Mouse (Mus musculus) ovary, postnatal 10 days (tissue): ENCODE data around the gene Sdcbp2.
A peak's percentile ranks its signal among the peaks of the same experiment; 100 is the strongest.

Experiments
- DNase-seq: peaks from one replicate; pipeline ENCODE4 v3.0.0; 2022; ENCODE audit warnings: low spot score

Gene Sdcbp2

GRCm38 (mm10) chr2:151571873-151572700 lies at the start of gene Sdcbp2:
Sdcbp2 (plus strand) TSS chr2:151572622.
- no peak for DNase-seq

GRCm38 (mm10) chr2:151524324-151525041 lies 47.9 kb upstream of the Sdcbp2 start:
- no peak for DNase-seq

DNA sequence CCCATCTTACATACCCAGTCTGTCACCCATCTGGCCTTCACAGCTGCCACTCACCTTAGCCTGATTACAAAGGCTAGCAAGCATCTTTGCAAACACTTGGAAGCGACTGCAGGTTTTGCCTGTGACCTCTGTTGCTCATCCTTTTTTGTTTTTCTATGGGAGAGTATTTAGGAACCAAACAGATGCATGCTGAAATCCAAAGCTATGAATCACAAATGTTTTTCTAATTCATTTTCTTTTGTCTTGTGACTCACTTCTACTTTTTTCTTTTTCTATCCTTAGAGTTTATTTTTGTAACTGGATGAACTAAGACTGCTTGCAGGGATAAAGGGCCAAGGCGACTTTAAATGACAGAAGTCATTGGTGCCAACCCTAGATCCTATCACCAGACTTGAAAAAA lies 46.9 kb upstream of the Sdcbp2 start:
- no peak for DNase-seq

DNA sequence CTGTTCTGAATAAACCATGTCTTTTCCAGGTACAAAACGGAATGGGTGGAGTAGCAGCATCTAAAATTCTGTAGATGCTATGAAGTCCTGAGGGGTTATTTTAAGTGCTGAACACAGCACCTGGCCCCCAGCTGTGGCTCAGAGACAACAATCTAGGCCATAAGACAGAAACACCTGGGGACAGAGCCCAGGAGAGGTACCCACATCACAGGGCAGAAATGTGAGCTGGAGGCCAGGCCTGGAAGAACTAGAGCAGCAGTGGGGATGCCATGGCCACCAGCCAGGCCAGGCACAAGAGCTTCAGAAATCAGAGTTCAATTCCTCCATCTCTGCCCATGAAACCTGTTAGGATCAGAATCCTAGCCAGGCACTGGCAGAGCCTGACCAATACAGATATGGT lies 44.4 kb upstream of the Sdcbp2 start:
- no peak for DNase-seq

GRCm38 (mm10) chr2:151529169-151529568 lies 43.3 kb upstream of the Sdcbp2 start:
- DNase-seq, result no peak

DNA sequence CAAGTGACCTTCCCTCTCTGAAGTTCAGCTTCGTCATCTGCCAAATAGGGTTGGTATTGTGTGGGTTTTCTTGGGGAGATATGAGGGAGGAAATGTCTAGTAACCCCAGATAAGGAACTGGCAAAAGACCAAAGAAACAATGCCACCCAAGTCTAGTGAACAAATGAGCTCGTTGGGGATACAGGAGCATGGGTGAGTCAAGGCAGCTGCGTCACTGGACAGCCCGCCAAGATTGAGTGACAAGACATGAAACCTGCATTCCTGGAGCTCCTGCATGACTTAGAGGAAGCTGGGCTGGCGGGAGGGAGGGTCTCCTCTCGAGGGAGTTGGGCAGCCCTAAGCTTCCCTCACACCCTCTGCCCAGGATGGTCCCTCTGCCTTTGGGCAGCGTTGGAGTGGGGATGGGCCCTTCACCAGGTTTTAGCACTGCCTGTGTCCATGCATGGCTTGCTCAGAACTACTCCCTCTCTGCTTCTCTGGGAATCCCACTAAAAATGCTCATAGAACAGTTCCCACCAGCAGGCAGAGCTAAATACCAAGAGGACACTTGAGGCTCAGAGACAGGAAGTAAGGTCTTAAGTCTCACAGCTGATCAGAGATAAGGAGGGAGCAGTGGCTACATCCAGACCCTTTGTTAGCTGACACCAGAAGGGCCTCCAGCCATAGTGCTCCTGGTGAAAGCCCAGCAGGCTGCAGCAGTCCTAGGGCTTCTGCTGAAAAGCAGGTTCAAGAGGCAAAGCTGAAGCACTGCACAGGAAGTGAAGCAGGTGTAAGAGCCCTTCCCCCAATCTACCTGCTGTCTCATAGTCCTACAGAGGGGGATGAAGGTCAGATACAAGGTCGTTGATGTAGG lies 41.8 kb upstream of the Sdcbp2 start:
- DNase-seq, result no peak

DNA sequence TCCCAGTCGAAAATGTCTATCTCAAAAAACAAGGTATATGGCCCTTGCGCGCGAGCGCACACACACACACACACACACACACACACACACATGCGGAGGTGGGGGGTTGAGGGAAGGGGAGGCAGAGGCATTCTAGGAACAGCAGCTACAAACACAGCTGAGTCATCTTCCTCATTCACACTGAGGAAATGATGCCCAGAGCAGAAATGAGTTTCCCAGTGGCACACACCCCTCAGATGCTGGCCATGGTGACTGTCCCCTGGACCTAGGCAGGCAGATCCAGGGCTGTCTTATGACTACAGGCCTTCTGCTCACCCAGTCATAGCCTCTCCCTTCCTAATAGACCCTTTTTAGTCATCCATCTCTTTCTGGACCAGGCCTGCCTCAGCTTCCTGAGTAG lies 38.8 kb upstream of the Sdcbp2 start:
- DNase-seq, result no peak

DNA sequence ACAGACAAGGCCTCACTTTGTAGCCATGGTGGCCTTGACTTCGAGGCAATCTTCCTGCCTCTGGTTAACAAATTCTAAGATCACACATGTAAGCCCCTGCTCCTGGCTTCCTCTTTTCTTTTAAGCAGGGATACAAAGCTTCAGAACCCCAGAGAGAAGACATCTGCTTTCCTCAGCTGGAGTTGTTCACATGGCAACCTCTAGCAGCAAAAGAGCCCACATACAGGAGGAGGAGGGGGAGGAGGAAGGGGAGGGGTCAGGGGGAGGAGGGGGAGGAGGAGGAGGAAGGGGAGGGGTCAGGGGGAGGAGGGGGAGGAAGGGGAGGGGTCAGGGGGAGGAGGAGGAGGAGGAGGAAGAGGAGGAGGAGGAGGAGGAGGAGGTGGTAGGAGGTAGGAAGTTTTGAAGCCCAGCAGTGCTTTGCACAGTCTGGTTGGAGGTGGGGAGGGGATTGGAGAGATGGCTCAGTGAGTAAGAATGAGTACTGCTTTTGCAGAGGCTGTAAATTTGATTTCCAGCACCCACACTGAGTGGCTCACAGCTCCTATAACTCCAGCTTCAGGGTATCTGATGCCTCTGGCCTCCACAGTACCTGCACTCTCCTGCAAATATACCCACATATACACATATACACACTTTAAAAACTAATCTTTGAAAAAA lies 36.3 kb upstream of the Sdcbp2 start:
- DNase-seq, result no peak

DNA sequence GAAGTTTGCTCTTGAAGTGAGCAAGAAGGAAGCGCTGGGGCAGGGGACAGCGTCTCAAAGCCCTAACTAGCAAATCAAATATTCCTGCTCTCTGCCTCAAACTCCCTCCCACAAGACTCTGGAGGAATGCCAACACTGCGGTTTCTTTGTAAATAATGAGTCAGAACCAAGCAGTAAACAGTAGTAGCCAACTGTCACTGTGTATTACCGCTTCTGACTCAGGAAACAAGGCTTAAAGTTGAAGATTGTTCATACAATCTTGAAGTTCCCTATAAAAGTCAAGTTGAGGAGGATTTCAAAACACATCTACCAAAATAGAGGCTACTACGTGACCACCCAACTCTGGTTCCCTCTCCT lies 35.8 kb upstream of the Sdcbp2 start:
- no peak for DNase-seq

- DNase-seq, result no peak
These were observed 33.8 kb upstream of the Sdcbp2 start for GRCm38 (mm10) chr2:151538646-151539045.

DNA sequence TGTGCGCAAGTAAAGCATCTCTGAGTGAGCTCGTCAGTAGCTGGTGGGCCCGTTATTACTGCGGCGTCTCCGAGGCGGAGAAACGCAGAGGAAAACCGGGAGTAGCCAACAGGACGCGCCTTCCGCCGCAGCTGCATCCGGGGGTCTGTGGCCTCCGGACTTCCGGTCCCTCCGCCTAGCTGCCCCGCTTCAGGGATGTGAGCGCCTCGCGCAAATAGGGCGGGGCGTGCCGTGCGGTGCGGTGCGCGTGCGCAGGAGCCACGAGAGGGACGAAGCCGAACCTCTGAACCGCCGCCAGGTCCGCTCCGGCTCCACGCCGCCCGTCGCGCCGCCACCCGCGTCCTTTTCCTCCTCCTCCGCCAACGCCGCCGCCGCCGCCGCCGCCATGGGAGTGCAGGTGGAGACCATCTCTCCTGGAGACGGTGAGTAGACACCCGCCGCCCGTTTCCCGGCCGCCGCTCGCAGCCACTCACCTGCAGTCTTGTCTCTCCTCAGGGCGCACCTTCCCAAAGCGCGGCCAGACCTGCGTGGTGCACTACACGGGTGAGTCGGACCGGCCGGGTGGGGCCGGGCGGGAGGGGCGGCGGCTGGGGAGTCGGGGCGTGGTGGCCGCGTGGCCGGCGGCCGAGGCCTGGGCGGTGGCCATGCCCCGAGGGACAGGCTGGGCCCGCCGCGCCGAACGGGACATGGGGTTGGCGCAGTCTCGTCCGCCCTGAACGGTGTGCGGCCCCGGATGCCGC lies 29.9 kb upstream of the Sdcbp2 start, which contains the start of gene Fkbp1a:
Fkbp1a (plus strand) TSS at position 161 of the 740 bp plus-strand sequence.
- DNase-seq, result peak; percentile 91

- no peak for DNase-seq
These were observed 29.1 kb upstream of the Sdcbp2 start for GRCm38 (mm10) chr2:151543063-151543895.

- DNase-seq, result no peak
These were observed 27.7 kb upstream of the Sdcbp2 start for GRCm38 (mm10) chr2:151544673-151545072.

DNA sequence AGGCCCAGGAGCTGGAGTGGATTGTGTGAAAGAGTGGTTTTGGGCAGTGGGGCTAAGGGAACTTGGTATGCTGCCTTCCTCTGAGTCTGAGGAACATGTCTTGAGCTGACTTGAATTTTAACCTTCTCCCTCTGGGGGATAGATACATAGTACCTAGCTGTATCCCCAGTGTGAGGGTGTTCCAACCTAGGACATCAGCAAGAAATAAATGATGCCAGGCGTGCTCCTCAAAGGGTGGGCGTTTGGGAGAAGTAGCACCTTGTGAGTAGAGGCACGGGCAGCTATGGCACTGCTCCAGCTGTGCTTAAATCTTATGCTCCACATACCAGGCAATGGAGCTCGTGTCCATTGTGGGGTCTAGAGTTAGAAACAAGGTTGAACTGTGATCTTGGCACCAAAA lies 25.9 kb upstream of the Sdcbp2 start:
- DNase-seq, result no peak

GRCm38 (mm10) chr2:151549615-151550121 lies 22.8 kb upstream of the Sdcbp2 start:
- no peak for DNase-seq

- no peak for DNase-seq
These were observed 9.2 kb upstream of the Sdcbp2 start for GRCm38 (mm10) chr2:151562930-151563921.

GRCm38 (mm10) chr2:151564006-151564405 lies 8.4 kb upstream of the Sdcbp2 start:
- DNase-seq, result no peak

- no peak for DNase-seq
These were observed 7.4 kb upstream of the Sdcbp2 start for GRCm38 (mm10) chr2:151564986-151565385.

- no peak for DNase-seq
These were observed 5.6 kb upstream of the Sdcbp2 start for GRCm38 (mm10) chr2:151566856-151567255.
